Mouse (Mus musculus): ENCODE results near the gene Nat8f3. TPM values are rescaled to one million over a fixed set of nuclear protein-coding genes. Genes with fewer than 3 reads are reported as not detected.
"Not testable (repeated sequence)": the region's sequence is repeated elsewhere in the genome, so short reads cannot be mapped to it uniquely, and the experiment has no call there.

Gene Nat8f3
- total RNA-seq (2022), result 10 to 100 TPM in 1 of 4 experiments, 1 to 10 TPM in 3; 1.3 to 13.5 (median 3.8) TPM

GRCm38 (mm10) chr6:85765532-85765931 is at the start of gene Nat8f3:
Gene Nat8f3, minus strand, starts transcription at chr6:85765754.
- DNase-seq, result peak; percentile 28

DNA sequence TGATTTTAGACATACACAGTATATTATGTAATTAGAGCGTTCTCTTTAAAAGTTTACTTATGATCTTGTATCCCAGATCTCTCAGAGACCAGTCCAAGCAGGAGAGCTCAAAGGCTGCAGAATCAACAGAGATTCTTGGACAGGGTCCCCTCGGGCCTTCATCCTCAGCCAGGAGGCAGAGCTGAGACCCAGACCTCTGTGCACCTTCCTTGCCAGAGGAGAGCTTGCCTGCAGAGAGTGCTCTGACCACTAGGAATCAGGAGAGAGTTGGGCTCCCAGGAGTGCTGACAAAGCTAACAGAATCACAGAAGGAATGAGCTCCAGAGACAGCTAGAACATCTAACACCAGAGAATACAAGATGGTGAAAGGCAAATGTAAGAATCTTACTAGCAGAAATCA is 47.8 kb upstream of the Nat8f3 start:
- no peak for DNase-seq

DNA sequence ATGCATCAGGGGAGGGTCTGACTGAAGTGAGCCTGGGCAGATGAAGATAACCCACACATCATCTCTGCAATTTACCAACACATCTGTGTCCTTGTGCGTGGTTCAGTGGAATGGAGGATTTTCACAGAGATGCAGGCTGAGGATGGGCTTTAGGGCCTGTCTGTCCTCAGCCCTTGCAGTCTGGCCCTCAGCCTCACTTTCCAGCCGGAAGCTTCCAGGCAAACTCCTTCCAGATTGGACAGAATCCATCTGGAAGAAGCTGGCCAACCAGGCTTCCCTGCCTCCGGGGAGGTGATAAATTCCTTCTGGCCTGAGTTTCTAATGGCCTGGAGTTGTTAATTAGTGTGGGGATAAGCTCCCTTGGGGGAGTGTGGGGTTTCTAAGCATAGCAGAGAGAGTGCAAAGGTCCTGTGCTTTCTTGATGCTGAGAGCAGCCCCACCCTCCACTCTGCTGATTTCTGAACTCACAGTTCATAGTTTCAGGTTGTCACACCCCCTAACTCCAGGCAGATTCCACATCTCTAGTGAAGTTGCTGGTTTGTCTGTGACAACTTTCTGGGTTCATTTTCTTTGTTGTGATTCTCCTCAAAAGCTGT is 45.5 kb upstream of the Nat8f3 start:
- DNase-seq, result not testable (repeated sequence)

DNA sequence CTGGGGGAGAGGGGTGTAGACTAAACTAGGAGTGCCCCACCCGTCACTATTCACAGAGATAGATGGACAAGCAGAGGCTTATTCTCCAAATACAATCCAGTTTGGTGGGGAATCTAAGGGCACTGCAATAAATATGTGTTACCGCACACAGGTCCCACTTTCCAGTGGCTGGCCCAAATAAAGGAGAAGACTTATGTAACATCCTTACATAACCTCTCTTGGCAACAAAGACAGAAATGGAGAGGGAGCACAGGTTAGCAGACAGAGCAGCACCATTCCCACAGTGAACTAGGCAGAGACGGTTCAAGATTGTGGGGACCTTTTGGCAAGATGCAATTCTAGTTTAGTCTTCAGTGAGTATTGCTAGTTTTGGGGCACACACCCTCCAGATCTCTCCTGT is 45.0 kb upstream of the Nat8f3 start:
- not testable (repeated sequence) for DNase-seq

GRCm38 (mm10) chr6:85809784-85810183 is 44.2 kb upstream of the Nat8f3 start:
- DNase-seq, result not testable (repeated sequence)

- DNase-seq, result not testable (repeated sequence)
These were observed 37.6 kb upstream of the Nat8f3 start for GRCm38 (mm10) chr6:85803180-85803579.

GRCm38 (mm10) chr6:85763127-85764070 is 2.2 kb downstream of the Nat8f3 start:
- DNase-seq, result not testable (repeated sequence)

- not testable (repeated sequence) for DNase-seq
These were observed 2.9 kb downstream of the Nat8f3 start for GRCm38 (mm10) chr6:85762678-85763077.

DNA sequence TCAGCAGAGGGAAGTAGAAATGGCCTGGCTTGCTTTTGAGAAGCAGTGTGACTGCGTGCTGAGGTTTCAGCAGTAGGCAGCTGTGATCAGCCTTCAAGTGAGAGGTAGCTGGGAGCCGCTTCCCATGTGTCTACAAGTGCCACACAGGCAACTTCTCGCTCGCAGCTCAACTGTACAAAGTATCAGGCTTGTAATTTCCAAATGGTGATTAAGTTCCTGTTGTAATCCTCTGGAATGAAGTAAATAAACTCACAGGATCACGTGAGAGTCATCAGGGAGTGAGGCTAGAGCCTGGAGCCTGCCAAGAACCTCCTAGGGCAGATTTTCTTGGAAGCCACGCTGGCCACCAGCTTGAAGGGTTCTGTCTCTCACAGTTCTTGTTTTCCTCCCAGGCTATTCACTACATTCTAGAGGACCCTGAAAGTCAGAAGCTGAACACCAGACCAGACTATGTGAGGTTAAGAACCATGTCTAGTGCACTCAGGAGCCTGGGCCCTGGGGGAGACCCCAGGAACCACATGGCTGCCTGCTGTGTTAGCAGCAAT is 9.8 kb downstream of the Nat8f3 start:
- not testable (repeated sequence) for DNase-seq

GRCm38 (mm10) chr6:85713105-85713504 is 52.4 kb downstream of the Nat8f3 start, which contains the start of gene Nat8f7:
Gene Nat8f7, minus strand, starts transcription at chr6:85713205.
- not testable (repeated sequence) for DNase-seq

DNA sequence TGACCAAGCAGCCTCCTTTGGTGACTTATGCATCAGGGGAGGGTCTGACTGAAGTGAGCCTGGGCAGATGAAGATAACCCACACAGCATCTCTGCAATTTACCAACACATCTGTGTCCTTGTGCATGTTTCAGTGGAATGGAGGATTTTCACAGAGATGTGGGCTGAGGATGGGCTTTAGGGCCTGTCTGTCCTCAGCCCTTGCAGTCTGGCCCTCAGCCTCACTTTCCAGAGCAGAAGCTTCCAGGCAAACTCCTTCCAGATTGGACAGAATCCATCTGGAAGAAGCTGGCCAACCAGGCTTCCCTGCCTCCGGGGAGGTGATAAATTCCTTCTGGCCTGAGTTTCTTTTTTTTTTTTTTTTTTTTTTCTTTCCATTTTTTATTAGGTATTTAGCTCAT is 55.9 kb downstream of the Nat8f3 start:
- not testable (repeated sequence) for DNase-seq

DNA sequence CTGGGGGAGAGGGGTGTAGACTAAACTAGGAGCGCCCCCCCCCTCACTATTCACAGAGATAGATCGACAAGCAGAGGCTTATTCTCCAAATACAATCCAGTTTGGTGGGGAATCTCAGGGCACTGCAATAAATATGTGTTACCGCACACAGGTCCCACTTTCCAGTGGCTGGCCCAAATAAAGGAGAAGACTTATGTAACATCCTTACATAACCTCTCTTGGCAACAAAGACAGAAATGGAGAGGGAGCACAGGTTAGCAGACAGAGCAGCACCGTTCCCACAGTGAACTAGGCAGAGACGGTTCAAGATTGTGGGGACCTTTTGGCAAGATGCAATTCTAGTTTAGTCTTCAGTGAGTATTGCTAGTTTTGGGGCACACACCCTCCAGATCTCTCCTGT is 56.3 kb downstream of the Nat8f3 start:
- not testable (repeated sequence) for DNase-seq

DNA sequence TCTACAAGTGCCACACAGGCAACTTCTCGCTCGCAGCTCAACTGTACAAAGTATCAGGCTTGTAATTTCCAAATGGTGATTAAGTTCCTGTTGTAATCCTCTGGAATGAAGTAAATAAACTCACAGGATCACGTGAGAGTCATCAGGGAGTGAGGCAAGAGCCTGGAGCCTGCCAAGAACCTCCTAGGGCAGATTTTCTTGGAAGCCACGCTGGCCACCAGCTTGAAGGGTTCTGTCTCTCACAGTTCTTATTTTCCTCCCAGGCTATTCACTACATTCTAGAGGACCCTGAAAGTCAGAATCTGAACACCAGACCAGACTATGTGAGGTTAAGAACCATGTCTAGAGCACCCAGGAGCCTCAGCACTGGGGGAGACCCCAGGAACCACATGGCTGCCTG is 63.6 kb downstream of the Nat8f3 start:
- peak; percentile 65 for DNase-seq

Small RNAs within 50 kb of the gene (microRNA-seq; reads per million reads assigned to microRNA genes)
- gene Gm27317 (0 reads per million in 2 experiments), gene Mir6375 (0 reads per million in 2 experiments)

Other genes starting within 250 kb of the Nat8f3 start
- 10 to 100 TPM in 3 of 4 experiments, 1 to 10 TPM in 1; 9.1 to 23.4 (median 15.1) TPM for gene Alms1, start 178.2 kb downstream of the Nat8f3 start, total RNA-seq (2022)
- gene Nat8f7, start 52.5 kb downstream of the Nat8f3 start, total RNA-seq (2022), result 10 to 100 TPM in 2 of 4 experiments, 1 to 10 TPM in 2; 6.6 to 25.2 (median 11.8) TPM
- gene Nat8f6, start 55.2 kb upstream of the Nat8f3 start, total RNA-seq (2022), result 10 to 100 TPM in 2 of 4 experiments, 1 to 10 TPM in 2; 3.3 to 24.0 (median 9.7) TPM
- 10 to 100 TPM; 12.6 to 50.0 (median 21.5) TPM for gene Nat8f5, start 55.2 kb upstream of the Nat8f3 start, total RNA-seq (2022)
- 10 to 100 TPM in 3 of 4 experiments, 1 to 10 TPM in 1; 9.3 to 39.6 (median 18.5) TPM for gene Nat8, start 66.3 kb upstream of the Nat8f3 start, total RNA-seq (2022)
- 1 to 10 TPM; 3.6 to 8.9 (median 5.8) TPM for gene Nat8f2, start 103.4 kb upstream of the Nat8f3 start, total RNA-seq (2022)
- 10 to 100 TPM; 19.3 to 26.1 (median 22.0) TPM for gene Nat8f4, start 139.1 kb upstream of the Nat8f3 start, total RNA-seq (2022)
- 10 to 100 TPM; 61.2 to 72.8 (median 68.0) TPM for gene Tprkb, start 146.1 kb upstream of the Nat8f3 start, total RNA-seq (2022)
- 10 to 100 TPM; 52.4 to 75.3 (median 66.3) TPM for gene Nat8f1, start 149.9 kb upstream of the Nat8f3 start, total RNA-seq (2022)
- 100 to 1,000 TPM in 3 of 4 experiments, 10 to 100 TPM in 1; 99.2 to 142 (median 122) TPM for gene Dusp11, start 195.9 kb upstream of the Nat8f3 start, total RNA-seq (2022)